Mouse (Mus musculus): ENCODE measurements at regions not wholly inside any gene's neighbourhood (a gene's known extent, or its start where the extent isn't known, plus 50 kb on each side); places are given as distances from the start of the nearest gene placed in this dataset.

DNA sequence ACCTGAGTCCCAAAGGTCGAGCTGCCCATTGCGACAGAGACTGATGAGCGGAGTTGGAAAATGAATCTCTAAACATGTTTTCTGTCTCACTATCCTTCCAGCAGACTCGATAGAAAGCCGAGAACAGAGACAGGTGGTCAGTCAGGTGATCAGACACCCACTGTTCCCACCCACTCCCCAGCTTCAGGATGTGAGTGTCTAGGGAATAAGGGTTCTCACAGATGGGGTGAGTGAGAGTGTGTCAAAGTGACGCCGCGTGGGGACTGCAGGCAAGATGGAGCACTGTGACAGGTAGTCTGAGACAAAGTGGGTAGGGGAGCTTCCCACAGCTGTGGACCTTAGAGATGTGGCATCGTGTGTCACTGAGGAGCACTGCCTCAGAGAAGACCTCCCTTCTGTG lies 264.0 kb downstream of the Matn1 start:
- TF ChIP-seq CTCF (conservative IDR thresholded peaks at IDR 0.05; ENCODE audit: low read length) (no peak), NANOG (IDR thresholded peaks at IDR 0.05; ENCODE audit: borderline replicate concordance, low read length) (no peak)

Measured in E14TG2a.4 (cell line).